Mouse (Mus musculus) right cerebral cortex, adult 2 months (tissue): ENCODE results near the gene March2.
A peak's percentile ranks its signal among the peaks of the same experiment; 100 is the strongest.

Source experiments
- DNase-seq, 2 experiments: peaks; one replicate each; pipeline ENCODE4 v3.0.0; 2021 to 2022; ENCODE audit warnings: low spot score in 2 of 2

March2 gene

DNA sequence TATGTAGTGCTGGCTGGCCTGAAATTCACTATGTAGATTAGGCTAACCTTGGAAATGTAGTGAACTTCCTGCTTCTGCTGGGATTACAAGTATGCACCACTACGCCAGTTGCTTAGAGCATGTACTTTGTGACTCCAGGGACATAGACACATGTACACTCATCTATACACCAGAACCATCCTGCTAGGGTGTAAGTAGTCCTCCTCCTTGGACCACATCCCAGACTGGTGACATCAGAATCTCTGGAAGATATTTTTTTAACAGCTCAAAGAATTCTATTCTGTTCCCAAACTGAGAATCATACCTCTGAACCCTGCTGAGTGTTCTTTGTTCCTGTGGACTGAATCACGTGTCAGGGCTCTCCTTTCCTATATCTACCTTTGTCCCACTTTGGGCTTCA, 81.4 kb downstream of the March2 start:
- DNase-seq: peak; percentile 55 to 66
